Mouse (Mus musculus) kidney, adult 2 months (tissue): ENCODE measurements around the gene Sec14l3.

Experiments
- CTCF ChIP-seq: fragments of 200-500 bp; conservative IDR thresholded peaks from 2 replicates; pipeline ENCODE4 v1.5.1; 2011; ENCODE audit warnings: low read depth, mild to moderate bottlenecking, control low read depth, low read length, moderate library complexity, mixed read lengths; ENCODE audit not compliant: insufficient read depth, insufficient read length
- POLR2A ChIP-seq: fragments of 200-500 bp; IDR thresholded peaks from one replicate; pipeline ENCODE4 v1.6.1; 2011; ENCODE audit warnings: low read depth, low read length, control low read depth

GRCm38 (mm10) chr11:4060866-4061575, 3.6 kb upstream of the Sec14l3 start:
- no peak for TF ChIP-seq POLR2A
- TF ChIP-seq CTCF = no peak
